Mouse (Mus musculus): ENCODE data around the gene Sapcd1. TPM values are rescaled to one million over a fixed set of nuclear protein-coding genes. Genes with fewer than 3 reads are reported as not detected.
"Not testable (repeated sequence)": the region's sequence is repeated elsewhere in the genome, so short reads cannot be mapped to it uniquely, and the experiment has no call there.

Sapcd1 gene
- polyA plus RNA-seq, 1 experiment from 2014 or later: 2.2 TPM

DNA sequence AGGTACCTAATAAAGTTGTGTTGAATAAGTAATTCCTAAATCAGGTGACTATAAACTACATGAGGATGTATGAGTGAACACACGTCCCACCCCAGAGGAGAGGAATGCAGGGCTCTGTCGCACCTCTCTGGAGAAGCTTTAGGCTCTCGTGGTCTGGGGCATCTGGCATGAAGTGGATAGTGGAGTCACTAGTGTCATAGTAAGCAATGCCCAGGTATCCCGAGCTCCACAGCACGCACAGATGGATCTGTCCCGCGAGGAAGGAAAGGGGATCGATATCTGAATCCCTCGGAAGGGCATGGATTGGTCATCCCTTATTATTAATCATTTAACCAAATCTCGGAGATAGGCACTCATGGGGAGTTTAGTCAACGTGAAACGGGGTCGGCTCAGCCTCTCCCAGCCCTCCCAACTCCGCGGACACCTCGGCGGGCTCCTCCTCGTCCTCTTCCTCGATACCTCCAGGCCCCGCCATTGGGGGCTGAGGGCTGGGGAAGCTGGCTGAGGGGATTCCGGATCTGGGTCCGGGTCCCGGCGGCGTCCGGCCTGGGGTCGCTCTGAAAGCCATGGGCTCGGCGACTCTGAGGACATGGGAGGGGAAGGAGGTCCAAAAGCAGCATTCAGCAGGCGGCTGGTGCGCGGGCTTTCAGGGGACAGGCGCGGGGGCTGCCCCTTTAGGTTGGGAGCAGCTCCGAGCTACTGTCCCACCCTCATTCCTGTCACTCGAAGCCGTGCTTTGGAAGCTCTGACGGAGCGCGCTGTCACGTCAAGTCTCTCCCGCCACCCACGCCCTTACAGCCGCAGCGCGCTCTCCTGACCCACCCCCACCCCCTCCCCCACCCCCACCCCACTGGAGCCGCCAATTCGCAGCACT is 18.2 kb upstream of the Sapcd1 start:
- no peak for ATAC-seq (ENCODE audit: insufficient number of reproducible peaks, insufficient read depth, low FRiP score, low read depth)

DNA sequence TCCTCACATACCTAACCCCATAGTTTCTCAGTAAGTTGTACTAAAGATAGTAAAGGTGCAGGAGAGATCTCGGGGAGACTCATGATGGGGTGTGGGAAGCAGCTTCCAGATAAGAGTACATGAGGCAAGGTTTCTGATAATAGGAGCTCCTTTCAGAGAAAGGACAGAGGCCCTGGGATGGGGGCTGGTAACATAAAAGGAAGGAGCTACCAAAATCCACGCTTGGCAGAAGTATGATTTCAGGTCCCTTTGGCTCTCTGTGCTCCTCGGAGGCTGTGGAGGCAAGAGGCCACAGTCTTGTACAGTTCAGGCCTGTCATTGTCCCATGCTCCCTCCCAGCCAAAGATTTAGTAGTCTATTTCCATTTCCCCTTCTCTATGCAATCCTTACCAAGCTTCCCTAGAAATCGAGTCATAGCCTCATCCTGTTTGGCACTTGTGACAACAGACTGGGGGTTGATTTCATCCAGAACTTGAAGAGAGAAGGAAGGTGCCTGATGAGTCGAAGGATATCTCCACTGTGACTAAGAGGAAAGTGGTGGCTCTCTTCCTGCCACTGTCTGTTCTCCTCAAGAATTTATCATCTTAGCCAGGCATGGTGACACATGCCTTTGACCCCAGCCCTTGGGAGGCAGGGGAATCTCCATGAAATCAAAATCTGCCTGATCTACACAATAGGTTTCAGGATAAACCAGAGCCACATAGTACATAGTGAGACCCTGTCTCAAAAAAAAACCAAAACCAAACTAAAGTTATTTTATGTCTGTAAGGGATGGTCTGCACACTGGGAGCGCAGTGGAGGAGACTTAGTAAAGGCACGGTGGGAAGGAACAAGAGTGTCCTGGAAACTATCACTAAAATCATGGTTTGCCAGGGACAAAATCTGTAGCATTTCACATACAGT is 17.3 kb upstream of the Sapcd1 start:
- no peak for ATAC-seq (ENCODE audit: insufficient number of reproducible peaks, insufficient read depth, low FRiP score, low read depth)
- 54% methylated on average over 7 of the region's 7 CpGs for WGBS
- H3K36me3 ChIP-seq (ENCODE audit: control insufficient read depth, insufficient read depth, low read length): no peaks in the 10 kb centered on the region
- peaks cover 24 to 51% of the 10 kb centered on the region in 2 experiments for H3K4me1 ChIP-seq (ENCODE audit: control insufficient read depth in 2 of 2, insufficient read depth in 2 of 2, low read length in 2 of 2)
- peak overlapping the region; percentile 79 to 95 for H3K27ac ChIP-seq (replicated peaks in 1 of 2; ENCODE audit: control insufficient read depth in 1 of 2, insufficient read depth in 1 of 2, low read depth in 2 of 2, low read length in 2 of 2)
- no peaks in the 10 kb centered on the region for H3K27me3 ChIP-seq (ENCODE audit: control insufficient read depth, insufficient read depth, low read length)
- H3K9me3 ChIP-seq (ENCODE audit: control insufficient read depth, low read length): no peaks in the 10 kb centered on the region
- peak overlapping the region in 1 of 2 experiments; percentile 65; a peak in 1 of 4 replicates for H3K4me3 ChIP-seq (ENCODE audit: control insufficient read depth in 1 of 2, insufficient read depth in 1 of 2, low read depth in 1 of 2, low read length in 2 of 2)
- peak overlapping the region; percentile 99 for H3K4me2 ChIP-seq (ENCODE audit: low read length)
- H3K9ac ChIP-seq (ENCODE audit: low read length): peak overlapping the region; percentile 94; the same call in 1 of the 2 replicates

More for the DNA sequence above, 18.2 kb upstream of the Sapcd1 start:
- WGBS: 2% methylated on average over 48 of the region's 48 CpGs
- H3K4me3 ChIP-seq (ENCODE audit: control insufficient read depth in 1 of 2, insufficient read depth in 1 of 2, low read depth in 1 of 2, low read length in 2 of 2): peak overlapping the region; percentile 47 to 65
- H3K9ac ChIP-seq (ENCODE audit: low read length): peak overlapping the region; percentile 94
- no peaks in the 10 kb centered on the region for H3K9me3 ChIP-seq (ENCODE audit: control insufficient read depth, low read length)
- H3K4me2 ChIP-seq (ENCODE audit: low read length): peak overlapping the region; percentile 99
- no peaks in the 10 kb centered on the region for H3K27me3 ChIP-seq (ENCODE audit: control insufficient read depth, insufficient read depth, low read length)
- peak overlapping the region; percentile 79 to 95 for H3K27ac ChIP-seq (replicated peaks in 1 of 2; ENCODE audit: control insufficient read depth in 1 of 2, insufficient read depth in 1 of 2, low read depth in 2 of 2, low read length in 2 of 2)
- H3K4me1 ChIP-seq (ENCODE audit: control insufficient read depth in 2 of 2, insufficient read depth in 2 of 2, low read length in 2 of 2): peaks cover 24 to 51% of the 10 kb centered on the region in 2 experiments
- no peaks in the 10 kb centered on the region for H3K36me3 ChIP-seq (ENCODE audit: control insufficient read depth, insufficient read depth, low read length)

DNA sequence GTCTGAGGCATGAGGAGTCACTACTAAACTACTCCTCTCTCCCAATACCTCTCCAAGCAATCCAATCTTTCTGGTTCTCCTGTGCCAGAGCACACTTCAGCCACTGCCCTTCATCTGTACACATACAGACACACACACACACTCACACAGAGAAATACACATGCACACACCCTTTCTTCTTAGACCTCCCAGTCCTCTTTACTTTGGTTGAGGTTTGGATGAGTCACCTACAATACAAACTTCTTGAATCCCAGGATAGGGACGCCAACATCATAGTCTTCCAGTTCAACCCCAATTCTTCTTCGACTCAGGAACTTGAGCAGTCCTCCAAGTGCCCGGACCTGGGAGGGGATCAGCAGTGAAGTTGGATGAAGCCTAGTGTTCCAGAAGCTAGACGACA is 16.0 kb upstream of the Sapcd1 start:
- Histone ChIP-seq H3K4me3 (ENCODE audit: control insufficient read depth in 1 of 2, insufficient read depth in 1 of 2, low read depth in 1 of 2, low read length in 2 of 2) (no peak overlapping the region), H3K9ac (ENCODE audit: low read length) (no peak overlapping the region), H3K27ac (replicated peaks in 1 of 2; ENCODE audit: control insufficient read depth in 1 of 2, insufficient read depth in 1 of 2, low read depth in 2 of 2, low read length in 2 of 2) (peak overlapping the region; percentile 14 to 61; a peak in 1 of 4 replicates), H3K9me3 (ENCODE audit: control insufficient read depth, low read length) (no peaks in the 10 kb centered on the region), H3K27me3 (ENCODE audit: control insufficient read depth, insufficient read depth, low read length) (no peaks in the 10 kb centered on the region), H3K4me1 (ENCODE audit: control insufficient read depth in 2 of 2, insufficient read depth in 2 of 2, low read length in 2 of 2) (peaks cover 16 to 43% of the 10 kb centered on the region in 2 experiments), H3K4me2 (ENCODE audit: low read length) (no peak overlapping the region), H3K36me3 (ENCODE audit: control insufficient read depth, insufficient read depth, low read length) (no peaks in the 10 kb centered on the region)
- WGBS: 77% methylated on average over 4 of the region's 4 CpGs
- ATAC-seq (ENCODE audit: insufficient number of reproducible peaks, insufficient read depth, low FRiP score, low read depth): no peak

- Histone ChIP-seq H3K27me3 (ENCODE audit: control insufficient read depth, insufficient read depth, low read length) (no peaks in the 10 kb centered on the region), H3K9ac (ENCODE audit: low read length) (no peak overlapping the region), H3K4me3 (ENCODE audit: control insufficient read depth in 1 of 2, insufficient read depth in 1 of 2, low read depth in 1 of 2, low read length in 2 of 2) (no peak overlapping the region), H3K36me3 (ENCODE audit: control insufficient read depth, insufficient read depth, low read length) (no peaks in the 10 kb centered on the region), H3K27ac (replicated peaks in 1 of 2; ENCODE audit: control insufficient read depth in 1 of 2, insufficient read depth in 1 of 2, low read depth in 2 of 2, low read length in 2 of 2) (no peak overlapping the region), H3K4me1 (ENCODE audit: control insufficient read depth in 2 of 2, insufficient read depth in 2 of 2, low read length in 2 of 2) (0 out of 4 replicates have a peak, but pooled peaks cover 0 to 4% of the 10 kb centered on the region in 2 experiments), H3K9me3 (ENCODE audit: control insufficient read depth, low read length) (no peaks in the 10 kb centered on the region), H3K4me2 (ENCODE audit: low read length) (no peak overlapping the region)
- no peak for ATAC-seq (ENCODE audit: insufficient number of reproducible peaks, insufficient read depth, low FRiP score, low read depth)
- 75% methylated on average over 11 of the region's 11 CpGs for WGBS
Measured at GRCm38 (mm10) chr17:35039121-35039873, 11.5 kb upstream of the Sapcd1 start.

- ATAC-seq (ENCODE audit: insufficient number of reproducible peaks, insufficient read depth, low FRiP score, low read depth): no peak
- no peak overlapping the region for H3K27ac ChIP-seq (replicated peaks in 1 of 2; ENCODE audit: control insufficient read depth in 1 of 2, insufficient read depth in 1 of 2, low read depth in 2 of 2, low read length in 2 of 2)
- H3K9me3 ChIP-seq (ENCODE audit: control insufficient read depth, low read length): no peaks in the 10 kb centered on the region
- H3K27me3 ChIP-seq (ENCODE audit: control insufficient read depth, insufficient read depth, low read length): no peaks in the 10 kb centered on the region
- 66% methylated on average over 6 of the region's 6 CpGs for WGBS
- H3K4me1 ChIP-seq (ENCODE audit: control insufficient read depth in 2 of 2, insufficient read depth in 2 of 2, low read length in 2 of 2): 0 out of 4 replicates have a peak, but pooled peaks cover 0 to 1% of the 10 kb centered on the region in 2 experiments
- H3K9ac ChIP-seq (ENCODE audit: low read length): no peak overlapping the region
- H3K36me3 ChIP-seq (ENCODE audit: control insufficient read depth, insufficient read depth, low read length): no peaks in the 10 kb centered on the region
- no peak overlapping the region for H3K4me3 ChIP-seq (ENCODE audit: control insufficient read depth in 1 of 2, insufficient read depth in 1 of 2, low read depth in 1 of 2, low read length in 2 of 2)
- H3K4me2 ChIP-seq (ENCODE audit: low read length): no peak overlapping the region
Measured at GRCm38 (mm10) chr17:35034896-35035295, 7.1 kb upstream of the Sapcd1 start.

DNA sequence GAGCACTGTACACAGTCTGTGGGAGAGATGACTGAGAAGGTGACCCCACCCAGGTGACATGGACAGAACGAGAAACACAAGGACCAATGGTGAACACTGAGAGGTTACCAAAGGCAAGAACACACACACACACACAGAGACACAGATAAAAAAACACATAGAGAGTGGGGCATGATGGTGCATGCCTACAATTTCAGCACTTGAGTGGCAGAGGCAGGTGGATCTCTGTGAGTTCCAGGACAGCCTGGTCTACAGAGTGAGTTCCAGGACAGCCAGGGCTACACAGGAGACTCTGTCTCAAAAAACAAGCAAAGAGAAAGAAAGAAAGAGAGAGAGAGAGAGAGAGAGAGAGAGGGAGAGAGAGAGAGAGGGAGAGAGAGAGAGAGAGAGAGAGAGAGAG is 5.9 kb upstream of the Sapcd1 start:
- H3K4me2 ChIP-seq (ENCODE audit: low read length); H3K9me3 ChIP-seq (ENCODE audit: control insufficient read depth, low read length); ATAC-seq (ENCODE audit: insufficient number of reproducible peaks, insufficient read depth, low FRiP score, low read depth); H3K27ac ChIP-seq (replicated peaks in 1 of 2; ENCODE audit: control insufficient read depth in 1 of 2, insufficient read depth in 1 of 2, low read depth in 2 of 2, low read length in 2 of 2); H3K4me1 ChIP-seq (ENCODE audit: control insufficient read depth in 2 of 2, insufficient read depth in 2 of 2, low read length in 2 of 2); H3K9ac ChIP-seq (ENCODE audit: low read length); H3K4me3 ChIP-seq (ENCODE audit: control insufficient read depth in 1 of 2, insufficient read depth in 1 of 2, low read depth in 1 of 2, low read length in 2 of 2); H3K27me3 ChIP-seq (ENCODE audit: control insufficient read depth, insufficient read depth, low read length); H3K36me3 ChIP-seq (ENCODE audit: control insufficient read depth, insufficient read depth, low read length): not testable (repeated sequence)
- WGBS: 57% methylated on average over 1 of the region's 1 CpGs

- no peak for ATAC-seq (ENCODE audit: insufficient number of reproducible peaks, insufficient read depth, low FRiP score, low read depth)
- Histone ChIP-seq H3K27me3 (ENCODE audit: control insufficient read depth, insufficient read depth, low read length) (no peaks in the 10 kb centered on the region), H3K4me1 (ENCODE audit: control insufficient read depth in 2 of 2, insufficient read depth in 2 of 2, low read length in 2 of 2) (peaks cover 3 to 11% of the 10 kb centered on the region in 2 experiments; a peak in 2 of 4 replicates), H3K9me3 (ENCODE audit: control insufficient read depth, low read length) (no peaks in the 10 kb centered on the region), H3K27ac (replicated peaks in 1 of 2; ENCODE audit: control insufficient read depth in 1 of 2, insufficient read depth in 1 of 2, low read depth in 2 of 2, low read length in 2 of 2) (no peak overlapping the region), H3K4me3 (ENCODE audit: control insufficient read depth in 1 of 2, insufficient read depth in 1 of 2, low read depth in 1 of 2, low read length in 2 of 2) (no peak overlapping the region), H3K4me2 (ENCODE audit: low read length) (no peak overlapping the region), H3K9ac (ENCODE audit: low read length) (no peak overlapping the region), H3K36me3 (ENCODE audit: control insufficient read depth, insufficient read depth, low read length) (no peaks in the 10 kb centered on the region)
- 62% methylated on average over 8 of the region's 8 CpGs for WGBS
Measured at GRCm38 (mm10) chr17:35032323-35032870, 4.6 kb upstream of the Sapcd1 start.

Data from heart, embryonic 14.5 days (tissue).